Mouse (Mus musculus) lung, adult 2 months (tissue): ENCODE data around the gene Pbp2. TPM values are rescaled to one million over a fixed set of nuclear protein-coding genes. Genes with fewer than 3 reads are reported as not detected.

Source experiments
- DNase-seq: peaks from one replicate; pipeline ENCODE4 v3.0.0; 2022
- H3K4me1 ChIP-seq: fragments of 200-500 bp; 2 replicates; pipeline ENCODE4 v1.6.1; 2011; ENCODE audit warnings: low read length; ENCODE audit not compliant: control insufficient read depth, insufficient read depth
- H3K4me3 ChIP-seq: fragments of 200-500 bp; replicated peaks from 2 replicates; pipeline ENCODE3; 2011; ENCODE audit warnings: low read depth, mild to moderate bottlenecking, control low read depth, low read length; ENCODE audit errors: extremely low read depth
- CTCF ChIP-seq: fragments of 200-500 bp; IDR thresholded peaks from 2 replicates; pipeline ENCODE4 v1.5.1; 2011; ENCODE audit warnings: mild to moderate bottlenecking, low read length, control low read depth; ENCODE audit not compliant: insufficient read depth
- POLR2A ChIP-seq: fragments of 200-500 bp; IDR thresholded peaks from 2 replicates; pipeline ENCODE4 v1.6.1; 2011; ENCODE audit warnings: low read depth, mild to moderate bottlenecking, control low read depth, low read length, borderline replicate concordance; ENCODE audit errors: extremely low read depth
- WGBS: fragments of 180-500 bp; shearing (Covaris S2); methylation state at CpG from one replicate; pipeline ENCODE4 v1.1.7; 2018; 5-methylcytosine and 5-hydroxymethylcytosine counted together
- polyA plus RNA-seq: library from polyadenylated mRNA; depleted of rRNA; stranded (reverse); fragments of >200 nt; gene quantifications from 2 replicates; pipeline ENCODE4 v1.2.3, GENCODE M21; 2012; rRNA removed

The Pbp2 gene
- polyA plus RNA-seq, 1 experiment, result not detected

DNA sequence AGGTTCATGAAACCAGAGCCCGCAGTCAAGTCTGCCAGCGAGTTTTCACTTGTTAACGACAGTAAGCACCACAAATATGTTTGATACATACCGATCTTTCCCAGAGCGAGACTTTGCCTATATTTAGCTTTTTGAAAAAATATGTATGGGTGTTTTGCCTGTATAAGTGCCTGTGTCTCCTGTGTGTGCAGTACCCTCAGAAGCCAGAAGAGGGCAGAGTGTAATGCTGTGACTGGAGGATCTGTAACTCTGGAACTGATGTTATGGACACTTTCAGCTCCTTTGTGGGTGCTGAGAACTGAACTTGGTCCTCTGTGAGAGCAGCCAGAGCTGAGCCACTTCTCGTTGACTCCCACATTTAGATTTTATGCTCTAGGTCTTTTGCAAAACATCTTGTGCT is 46.1 kb downstream of the Pbp2 start:
- DNase-seq, result no peak
- no peak overlapping the region for H3K4me3 ChIP-seq
- H3K4me1 ChIP-seq, result peaks cover 2% of the 10 kb centered on the region; the same call in 1 of the 2 replicates
- no peak for TF ChIP-seq POLR2A
- TF ChIP-seq CTCF, result no peak
- 97% methylated on average over 6 of the region's 6 CpGs for WGBS

DNA sequence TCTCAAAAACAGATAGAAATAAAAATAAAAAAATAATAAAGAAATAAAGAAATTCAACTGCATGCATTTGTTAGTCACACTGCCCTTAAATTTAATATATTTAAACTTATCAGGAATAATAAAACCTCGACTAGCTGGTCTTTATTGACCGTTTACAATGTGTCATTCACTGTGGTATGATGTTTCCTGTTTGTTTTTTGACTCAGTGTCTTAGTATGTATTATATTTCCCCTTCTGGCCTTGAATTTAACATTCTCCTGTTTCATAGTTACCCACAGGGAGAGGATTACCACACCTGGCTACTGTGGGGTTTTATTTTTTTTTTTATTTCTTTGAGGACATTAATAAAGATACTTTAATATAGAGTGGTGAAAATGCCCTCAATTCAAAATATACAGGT is 47.6 kb downstream of the Pbp2 start:
- WGBS, result 49% methylated on average over 2 of the region's 2 CpGs
- Histone ChIP-seq H3K4me3 (no peak overlapping the region), H3K4me1 (peaks cover 2% of the 10 kb centered on the region; the same call in 1 of the 2 replicates)
- DNase-seq, result no peak
- TF ChIP-seq POLR2A (no peak), CTCF (no peak)

DNA sequence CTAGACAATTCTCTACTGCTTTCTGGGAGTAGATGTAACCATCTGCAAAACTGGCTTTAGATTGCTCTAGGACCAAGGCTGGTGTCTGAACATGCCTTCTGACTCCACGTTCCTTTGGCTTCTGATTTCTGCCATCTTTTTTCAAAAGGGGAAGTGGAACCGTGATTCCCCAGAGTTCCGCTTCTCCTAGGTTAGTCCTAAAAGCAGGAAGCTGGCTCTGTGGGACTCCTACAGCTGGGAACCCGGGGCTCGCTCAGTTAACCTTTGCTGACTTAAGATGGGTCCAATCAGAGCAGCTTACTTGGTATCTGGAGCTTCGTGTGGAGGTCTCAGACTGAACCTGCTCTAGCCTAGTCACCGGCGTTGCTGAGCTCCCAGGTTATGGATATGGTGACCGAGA is 49.1 kb downstream of the Pbp2 start:
- TF ChIP-seq POLR2A, result no peak
- TF ChIP-seq CTCF, result no peak
- Histone ChIP-seq H3K4me1 (no peaks in the 10 kb centered on the region), H3K4me3 (no peak overlapping the region)
- WGBS, result 86% methylated on average over 9 of the region's 9 CpGs
- no peak for DNase-seq

GRCm38 (mm10) chr6:135260435-135260834 is 49.8 kb downstream of the Pbp2 start:
- H3K4me3 ChIP-seq, result no peak overlapping the region
- no peak for TF ChIP-seq CTCF
- no peak for TF ChIP-seq POLR2A
- no peaks in the 10 kb centered on the region for H3K4me1 ChIP-seq
- WGBS, result 94% methylated on average over 6 of the region's 6 CpGs
- DNase-seq, result no peak

Other genes with a start within 250 kb of the Pbp2 start
- gene Gprc5a, start 244.8 kb downstream of the Pbp2 start, polyA plus RNA-seq, result 281 and 352 TPM in 2 replicates
- gene Gprc5d, start 192.1 kb downstream of the Pbp2 start, polyA plus RNA-seq, result 0.17 TPM in 1 of 2 replicates, not detected in the other
- gene Fam234b, start 112.4 kb downstream of the Pbp2 start, polyA plus RNA-seq, result 6.3 and 9.2 TPM in 2 replicates
- gene Hebp1, start 112.4 kb downstream of the Pbp2 start, polyA plus RNA-seq, result 15.4 and 33.8 TPM in 2 replicates
- 1.4 TPM in 2 replicates for gene Gsg1, start 56.1 kb downstream of the Pbp2 start, polyA plus RNA-seq
- gene Emp1, start 52.1 kb upstream of the Pbp2 start, polyA plus RNA-seq, result 105 and 215 TPM in 2 replicates